Mouse (Mus musculus) heart, adult 2 months (tissue): ENCODE measurements around the gene Fhdc1. TPM values are rescaled to one million over a fixed set of nuclear protein-coding genes. Genes with fewer than 3 reads are reported as not detected.

ENCODE experiments used
- DNase-seq, 2 experiments: peaks; one replicate each; pipeline ENCODE4 v3.0.0; 2021
- H3K27ac ChIP-seq: fragments of 200-600 bp; 2 replicates; pipeline ENCODE4 v1.8.1; 2022
- H3K27me3 ChIP-seq: fragments of 200-500 bp; 2 replicates; pipeline ENCODE4 v1.6.1; 2012; ENCODE audit warnings: mild to moderate bottlenecking, low read length, inconsistent platforms, mixed read lengths; ENCODE audit not compliant: control insufficient read depth, insufficient read depth
- H3K36me3 ChIP-seq: fragments of 200-500 bp; 2 replicates; pipeline ENCODE4 v1.6.1; 2012; ENCODE audit warnings: low read length, inconsistent platforms; ENCODE audit not compliant: control insufficient read depth, insufficient read depth
- H3K4me1 ChIP-seq: fragments of 200-500 bp; 2 replicates; pipeline ENCODE4 v1.6.1; 2011; ENCODE audit warnings: low read length; ENCODE audit not compliant: control insufficient read depth, insufficient read depth
- H3K4me3 ChIP-seq: fragments of 200-600 bp; 2 replicates; pipeline ENCODE4 v1.8.1; 2022
- H3K79me2 ChIP-seq: fragments of 200-500 bp; replicated peaks from 2 replicates; pipeline ENCODE4 v1.6.1; 2012; ENCODE audit warnings: mild to moderate bottlenecking, inconsistent platforms, low read length, moderate library complexity, mixed read lengths; ENCODE audit not compliant: control insufficient read depth, insufficient read depth
- H3K9ac ChIP-seq: fragments of 200-500 bp; 2 replicates; pipeline ENCODE4 v1.6.1; 2012; ENCODE audit warnings: low read depth, mild to moderate bottlenecking, control low read depth, inconsistent platforms, low read length, mixed read lengths
- CTCF ChIP-seq: fragments of 200-600 bp; IDR thresholded peaks from 2 replicates; pipeline ENCODE4 v1.8.1; 2022; ENCODE audit warnings: antibody characterized with exemption, mild to moderate bottlenecking, moderate library complexity
- EP300 ChIP-seq: fragments of 200-500 bp; IDR thresholded peaks from 2 replicates; pipeline ENCODE4 v1.6.1; 2011; ENCODE audit warnings: low read depth, low read length, control low read depth; ENCODE audit not compliant: insufficient read depth
- POLR2A ChIP-seq: fragments of 200-500 bp; IDR thresholded peaks from 2 replicates; pipeline ENCODE4 v1.6.1; 2011; ENCODE audit warnings: mild to moderate bottlenecking, low read depth, low read length, control low read depth; ENCODE audit not compliant: insufficient read depth
- WGBS: fragments of 180-500 bp; shearing (Covaris S2); methylation state at CpG from one replicate; pipeline ENCODE4 v1.1.7; 2018; 5-methylcytosine and 5-hydroxymethylcytosine counted together
- intact Hi-C: fragments of 180-260 bp; cut with DNase I; formaldehyde crosslinking; loops from one replicate; pipeline ENCODE4 v1.15.1; 2025
- polyA plus RNA-seq: library from polyadenylated mRNA; depleted of rRNA; stranded (reverse); fragments of >200 nt; gene quantifications from 2 replicates; pipeline ENCODE4 v1.2.3, GENCODE M21; 2012
- total RNA-seq, 2 experiments: library from RNA; stranded (reverse); gene quantifications; 2 replicates each; pipeline ENCODE4 v1.2.3; 2021

Gene Fhdc1
- total and polyA plus RNA-seq, 3 experiments: 0.39 to 0.60 (median 0.59) TPM

- no peak overlapping the region for H3K4me3 ChIP-seq
- intact Hi-C loops: no loop called here
- TF ChIP-seq CTCF: no peak
- TF ChIP-seq EP300: no peak
- TF ChIP-seq POLR2A: no peak
Measured at GRCm38 (mm10) chr3:84432797-84433445, 47.3 kb downstream of the Fhdc1 start.

DNA sequence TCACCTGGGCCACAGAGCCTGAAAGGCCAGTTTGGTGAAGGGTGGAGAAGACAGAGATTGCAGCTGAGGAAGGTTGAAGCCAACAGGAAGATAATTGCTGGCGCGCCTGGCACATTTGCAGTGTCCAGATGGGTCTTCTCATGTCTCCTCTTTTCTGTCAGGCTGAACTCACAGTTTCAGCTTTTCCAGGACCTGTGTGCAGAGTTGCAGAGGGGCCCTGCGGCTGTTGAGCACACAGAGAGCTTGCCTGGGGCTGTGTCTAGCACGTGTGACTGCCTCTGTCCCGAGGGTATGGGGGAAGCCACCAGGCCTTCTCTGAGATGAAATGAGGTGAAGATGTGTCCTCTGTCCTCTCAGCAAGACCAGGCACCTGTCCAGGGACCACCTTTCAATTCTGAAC, 49.0 kb downstream of the Fhdc1 start:
- intact Hi-C loops: no loop called here
- no peak for DNase-seq
- H3K27ac ChIP-seq: no peak overlapping the region
- 80% methylated on average over 5 of the region's 5 CpGs for WGBS
- H3K9ac ChIP-seq: no peak overlapping the region
- no peaks in the 10 kb centered on the region for H3K27me3 ChIP-seq
- no peaks in the 10 kb centered on the region for H3K36me3 ChIP-seq
- TF ChIP-seq EP300 (no peak), POLR2A (no peak), CTCF (no peak)
- H3K4me3 ChIP-seq: no peak overlapping the region
- H3K79me2 ChIP-seq: no peaks in the 10 kb centered on the region
- peaks cover 4% of the 10 kb centered on the region; the same call in 1 of the 2 replicates for H3K4me1 ChIP-seq

More at GRCm38 (mm10) chr3:84432797-84433445, 47.3 kb downstream of the Fhdc1 start:
- H3K27me3 ChIP-seq: no peaks in the 10 kb centered on the region
- H3K9ac ChIP-seq: no peak overlapping the region
- H3K27ac ChIP-seq: no peak overlapping the region
- DNase-seq: no peak
- H3K4me1 ChIP-seq: peaks cover 4% of the 10 kb centered on the region; the same call in 1 of the 2 replicates
- H3K79me2 ChIP-seq: no peaks in the 10 kb centered on the region
- 94% methylated on average over 10 of the region's 10 CpGs for WGBS
- no peaks in the 10 kb centered on the region for H3K36me3 ChIP-seq

GRCm38 (mm10) chr3:84430152-84430551, 50.1 kb downstream of the Fhdc1 start:
- no peaks in the 10 kb centered on the region for H3K27me3 ChIP-seq
- H3K4me3 ChIP-seq: no peak overlapping the region
- TF ChIP-seq EP300 (no peak), CTCF (no peak), POLR2A (no peak)
- 26% methylated on average over 2 of the region's 2 CpGs for WGBS
- intact Hi-C loops: no loop called here
- H3K9ac ChIP-seq: no peak overlapping the region
- H3K36me3 ChIP-seq: no peaks in the 10 kb centered on the region
- no peaks in the 10 kb centered on the region for H3K79me2 ChIP-seq
- no peak for DNase-seq
- no peak overlapping the region for H3K27ac ChIP-seq
- H3K4me1 ChIP-seq: peaks cover 3% of the 10 kb centered on the region; the same call in 1 of the 2 replicates

DNA sequence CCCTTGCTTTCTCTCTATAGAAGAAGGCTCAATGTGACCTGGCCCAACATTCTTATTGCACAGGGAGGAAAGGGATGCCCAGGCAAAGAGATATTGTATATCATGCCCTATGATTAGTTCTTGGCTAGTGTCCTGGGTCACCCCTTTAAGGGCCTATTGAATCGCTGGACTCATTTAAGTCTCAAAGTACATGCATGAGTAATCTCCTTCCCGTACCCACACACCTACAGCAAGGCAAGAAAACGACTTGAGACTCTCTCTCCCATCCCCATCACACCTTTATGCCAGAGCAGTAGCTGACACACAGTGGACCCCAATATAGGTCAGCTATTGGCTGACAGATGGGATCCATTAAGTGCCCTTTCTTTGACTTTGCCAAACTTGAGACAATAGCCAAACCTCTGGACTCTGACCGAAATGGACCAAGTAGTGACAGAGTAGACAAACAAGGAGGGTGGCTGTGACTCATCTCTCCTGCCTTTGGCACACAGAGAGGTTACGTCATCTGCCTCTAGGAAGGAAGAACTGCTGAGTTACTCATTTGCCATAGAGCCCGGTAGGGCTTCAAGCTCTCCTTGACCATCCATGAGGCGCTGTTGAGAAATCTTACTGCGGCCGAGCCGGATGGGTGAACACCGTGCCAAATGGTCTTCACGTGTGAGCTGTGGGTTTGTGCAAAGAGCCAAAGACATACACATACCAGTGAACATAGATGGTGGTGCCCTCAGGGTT, 51.1 kb downstream of the Fhdc1 start:
- WGBS: 69% methylated on average over 12 of the region's 12 CpGs
- peak in 1 of 2 experiments; percentile 15 for DNase-seq
- Histone ChIP-seq H3K27me3 (no peaks in the 10 kb centered on the region), H3K4me1 (no peaks in the 10 kb centered on the region), H3K27ac (no peak overlapping the region), H3K4me3 (no peak overlapping the region), H3K9ac (no peak overlapping the region), H3K36me3 (no peaks in the 10 kb centered on the region), H3K79me2 (no peaks in the 10 kb centered on the region)
- TF ChIP-seq POLR2A: no peak
- no peak for TF ChIP-seq CTCF
- TF ChIP-seq EP300: no peak
- intact Hi-C loops: no loop called here

GRCm38 (mm10) chr3:84427779-84428178, 52.5 kb downstream of the Fhdc1 start:
- Histone ChIP-seq H3K27ac (no peak overlapping the region), H3K27me3 (no peaks in the 10 kb centered on the region), H3K36me3 (no peaks in the 10 kb centered on the region), H3K4me1 (no peaks in the 10 kb centered on the region), H3K4me3 (no peak overlapping the region), H3K79me2 (no peaks in the 10 kb centered on the region), H3K9ac (no peak overlapping the region)
- 91% methylated on average over 5 of the region's 5 CpGs for WGBS
- DNase-seq: no peak
- TF ChIP-seq POLR2A: no peak
- intact Hi-C loops: no loop called here

DNA sequence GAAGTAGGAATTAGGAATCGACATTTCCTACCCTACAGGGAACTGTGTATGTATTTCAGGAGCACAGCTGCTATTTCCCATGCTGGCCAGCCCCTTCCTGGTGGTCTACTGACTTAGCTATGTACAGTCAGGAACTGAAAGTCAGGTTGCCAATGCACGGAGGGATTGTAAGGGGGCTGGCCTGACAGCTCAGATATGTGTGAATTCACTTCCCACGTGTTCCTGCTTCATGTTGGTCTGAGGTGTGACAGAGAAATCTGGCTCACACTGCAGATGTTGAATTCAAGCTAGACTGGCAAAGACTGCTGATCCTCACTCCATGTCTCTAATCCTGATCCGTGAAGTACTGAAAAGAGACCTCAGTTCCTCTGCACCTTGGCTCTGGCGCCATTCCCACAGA, 57.9 kb downstream of the Fhdc1 start:
- H3K79me2 ChIP-seq: no peaks in the 10 kb centered on the region
- intact Hi-C loops: no loop called here
- H3K9ac ChIP-seq: no peak overlapping the region
- H3K27me3 ChIP-seq: no peaks in the 10 kb centered on the region
- H3K4me3 ChIP-seq: no peak overlapping the region
- DNase-seq: no peak
- 65% methylated on average over 5 of the region's 5 CpGs for WGBS
- H3K27ac ChIP-seq: no peak overlapping the region
- TF ChIP-seq CTCF: no peak
- H3K4me1 ChIP-seq: no peaks in the 10 kb centered on the region
- H3K36me3 ChIP-seq: no peaks in the 10 kb centered on the region
